Mouse (Mus musculus) inflammation-experienced regulatory T-cells (primary cell): Measurements from ENCODE around the gene Rev3l. TPM values are rescaled to one million over a fixed set of nuclear protein-coding genes. Genes with fewer than 3 reads are reported as not detected.

Experiments
- polyA plus RNA-seq, 2 experiments: library from polyadenylated mRNA; unstranded; fragments of 100-300 nt; shearing (Covaris generic); gene quantifications; one replicate each; pipeline ENCODE4 v1.2.1; 2017

The Rev3l gene
- 10 to 100 TPM; 14.2 to 15.0 TPM for polyA plus RNA-seq

GRCm38 (mm10) chr10:39731736-39732265 lies at the start of gene Rev3l:
Gene Rev3l, plus strand, starts transcription at chr10:39732118.

DNA sequence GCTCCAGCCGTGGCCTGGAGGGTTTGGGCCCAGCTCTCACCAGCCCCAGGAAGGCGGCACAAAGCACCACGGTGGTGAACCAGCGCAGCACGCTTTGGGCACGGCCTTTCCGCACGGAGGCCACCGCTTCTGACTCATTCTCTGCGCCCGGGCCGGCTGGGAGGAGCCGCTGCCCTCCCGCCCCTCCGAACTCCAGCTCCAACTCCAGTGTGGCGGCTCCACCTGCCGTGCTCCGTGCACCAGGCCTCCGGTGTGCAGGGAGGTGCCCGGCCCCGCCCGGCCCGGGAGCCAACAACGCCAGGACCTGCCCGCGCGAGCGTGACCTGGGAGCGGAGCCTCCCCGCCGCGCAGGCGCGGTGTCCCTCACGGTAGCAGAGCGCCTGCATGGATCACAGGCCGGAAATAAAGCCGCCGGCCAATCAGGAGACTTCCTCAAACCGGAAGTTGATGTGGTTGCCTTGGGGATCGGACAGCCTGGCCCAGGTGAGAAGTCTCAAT lies 167.0 kb downstream of the Rev3l start, which contains the start of gene Mfsd4b4:
Mfsd4b4 (minus strand) TSS at position 365 of the 498 bp plus-strand sequence.

Other genes with a start within 250 kb of the Rev3l start
- gene Traf3ip2, start 119.2 kb upstream of the Rev3l start, polyA plus RNA-seq, result 10 to 100 TPM; 66.8 to 75.2 TPM
- 1 to 10 TPM; 4.7 to 4.9 TPM for gene Mfsd4b4, start 167.1 kb downstream of the Rev3l start, polyA plus RNA-seq
- under 1 TPM in 1 of 2 experiments, not detected in 1; 0.35 TPM for gene Mfsd4b2, start 194.8 kb downstream of the Rev3l start, polyA plus RNA-seq
- not detected for gene Mfsd4b3, start 228.0 kb downstream of the Rev3l start, polyA plus RNA-seq